Mouse (Mus musculus) olfactory bulb, adult 2 months (tissue): ENCODE data around the gene Mycl. TPM values are rescaled to one million over a fixed set of nuclear protein-coding genes. Genes with fewer than 3 reads are reported as not detected.

Source experiments
- H3K27ac ChIP-seq: fragments of 200-500 bp; 2 replicates; pipeline ENCODE4 v1.5.1; 2012; ENCODE audit warnings: low read depth, low read length; ENCODE audit not compliant: insufficient read depth
- H3K4me1 ChIP-seq: fragments of 200-500 bp; 2 replicates; pipeline ENCODE4 v1.6.1; 2012; ENCODE audit warnings: low read length; ENCODE audit not compliant: control insufficient read depth, insufficient read depth
- H3K4me3 ChIP-seq: fragments of 200-500 bp; 2 replicates; pipeline ENCODE4 v1.5.1; 2012; ENCODE audit warnings: mild to moderate bottlenecking, low read depth, low read length, moderate library complexity; ENCODE audit not compliant: insufficient read depth
- CTCF ChIP-seq: fragments of 200-500 bp; IDR thresholded peaks from 2 replicates; pipeline ENCODE4 v1.5.1; 2012; ENCODE audit warnings: low read depth, mild to moderate bottlenecking, low read length, moderate library complexity; ENCODE audit not compliant: insufficient read depth
- POLR2A ChIP-seq: fragments of 200-500 bp; IDR thresholded peaks from 2 replicates; pipeline ENCODE4 v1.6.1; 2012; ENCODE audit warnings: mild to moderate bottlenecking, low read depth, low read length, moderate library complexity; ENCODE audit not compliant: insufficient read depth
- WGBS: fragments of 180-500 bp; shearing (Covaris S2); methylation state at CpG from one replicate; pipeline ENCODE4 v1.1.7; 2018; 5-methylcytosine and 5-hydroxymethylcytosine counted together
- polyA plus RNA-seq: library from polyadenylated mRNA; stranded (reverse); fragments of >200 nt; gene quantifications from 2 replicates; pipeline ENCODE4 v1.2.4, GENCODE M21; 2012; ENCODE audit warnings: low replicate concordance; ENCODE audit not compliant: missing spikeins, insufficient read depth, insufficient read length

The Mycl gene
- polyA plus RNA-seq, 1 experiment: not detected

DNA sequence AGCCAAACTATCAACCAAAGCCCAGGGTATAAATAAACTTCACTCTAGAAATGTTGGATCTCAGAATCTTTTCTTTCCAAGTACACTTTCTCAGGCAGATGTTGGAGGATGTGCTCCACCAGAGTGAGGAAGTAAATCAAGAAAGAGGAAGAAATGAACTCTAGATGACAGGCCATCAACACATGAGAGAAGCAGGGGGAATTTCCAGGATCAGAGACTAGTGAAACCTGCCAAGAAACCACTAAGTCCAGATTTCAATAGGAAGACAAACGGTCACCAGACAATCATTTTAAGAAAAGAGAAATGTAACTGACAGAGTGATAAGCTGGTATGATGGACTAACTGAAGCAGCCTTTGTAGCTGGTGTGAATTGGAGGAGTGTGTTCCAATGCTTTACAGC is 4.3 kb upstream of the Mycl start:
- 68% methylated on average over 1 of the region's 1 CpGs for WGBS
- no peak overlapping the region for H3K4me3 ChIP-seq
- no peaks in the 10 kb centered on the region for H3K4me1 ChIP-seq
- H3K27ac ChIP-seq: no peak overlapping the region
- TF ChIP-seq POLR2A (no peak), CTCF (no peak)

DNA sequence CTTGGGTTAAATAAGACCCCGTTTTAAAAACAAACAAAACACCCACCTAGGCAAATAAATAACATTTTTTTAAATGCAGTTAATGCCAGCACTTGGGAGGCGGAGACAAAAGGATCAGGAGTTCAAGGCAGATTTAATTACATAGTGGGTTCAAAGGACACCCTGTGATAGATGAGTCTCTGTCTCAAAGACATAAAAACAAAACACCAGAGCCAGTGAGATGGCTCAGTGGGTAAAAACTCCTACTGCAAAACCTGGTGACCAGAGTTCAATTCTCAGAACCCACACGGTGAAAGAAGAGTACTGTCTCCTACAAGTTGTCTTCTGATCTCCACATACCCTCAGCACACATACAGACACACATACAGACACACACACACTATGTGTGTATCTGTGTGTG is 3.2 kb upstream of the Mycl start:
- no peak overlapping the region for H3K27ac ChIP-seq
- WGBS: 66% methylated on average over 3 of the region's 3 CpGs
- no peak overlapping the region for H3K4me3 ChIP-seq
- peaks cover 6% of the 10 kb centered on the region for H3K4me1 ChIP-seq
- no peak for TF ChIP-seq CTCF
- no peak for TF ChIP-seq POLR2A

DNA sequence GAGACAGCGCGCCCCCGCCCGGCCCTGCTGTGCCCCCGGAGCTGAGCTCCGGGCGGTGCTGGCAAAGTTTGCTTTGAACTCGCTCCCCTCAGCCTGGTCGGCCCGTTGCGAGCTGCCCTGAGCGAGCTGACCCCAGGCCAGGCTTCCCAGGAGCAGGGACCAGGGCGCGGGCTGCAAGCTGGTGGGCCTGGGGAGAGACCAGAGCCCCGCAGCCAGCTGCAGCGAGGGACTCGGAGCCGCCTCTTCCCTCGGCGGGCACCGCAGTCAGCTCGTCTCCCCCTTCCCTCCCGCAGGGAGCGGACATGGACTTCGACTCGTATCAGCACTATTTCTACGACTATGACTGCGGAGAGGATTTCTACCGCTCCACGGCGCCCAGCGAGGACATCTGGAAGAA is 767 bp downstream of the Mycl start:
- WGBS: 1% methylated on average over 32 of the region's 32 CpGs
- H3K27ac ChIP-seq: peak overlapping the region; percentile 10; the same call in 1 of the 2 replicates
- H3K4me3 ChIP-seq: peak overlapping the region; percentile 73
- no peak for TF ChIP-seq POLR2A
- no peak for TF ChIP-seq CTCF
- peaks cover 27% of the 10 kb centered on the region for H3K4me1 ChIP-seq

- Histone ChIP-seq H3K4me1 (peaks cover 27% of the 10 kb centered on the region), H3K27ac (0 out of 2 replicates have a peak overlapping the region, but pooled peaks have one; percentile 10), H3K4me3 (peak overlapping the region; percentile 73)
- no peak for TF ChIP-seq POLR2A
- 2% methylated on average over 47 of the region's 47 CpGs for WGBS
Observed at GRCm38 (mm10) chr4:122996618-122997381, 1.3 kb downstream of the Mycl start.

- WGBS: 29% methylated on average over 12 of the region's 12 CpGs
- Histone ChIP-seq H3K4me3 (peak overlapping the region; percentile 27), H3K4me1 (peaks cover 27% of the 10 kb centered on the region)
Observed at GRCm38 (mm10) chr4:122998537-122999262, 3.2 kb downstream of the Mycl start.

GRCm38 (mm10) chr4:122999263-122999691 is 3.8 kb downstream of the Mycl start:
- H3K27ac ChIP-seq: no peak overlapping the region

More at GRCm38 (mm10) chr4:122998537-122999262, 3.2 kb downstream of the Mycl start:
- no peak overlapping the region for H3K27ac ChIP-seq
- TF ChIP-seq POLR2A (no peak), CTCF (no peak)

DNA sequence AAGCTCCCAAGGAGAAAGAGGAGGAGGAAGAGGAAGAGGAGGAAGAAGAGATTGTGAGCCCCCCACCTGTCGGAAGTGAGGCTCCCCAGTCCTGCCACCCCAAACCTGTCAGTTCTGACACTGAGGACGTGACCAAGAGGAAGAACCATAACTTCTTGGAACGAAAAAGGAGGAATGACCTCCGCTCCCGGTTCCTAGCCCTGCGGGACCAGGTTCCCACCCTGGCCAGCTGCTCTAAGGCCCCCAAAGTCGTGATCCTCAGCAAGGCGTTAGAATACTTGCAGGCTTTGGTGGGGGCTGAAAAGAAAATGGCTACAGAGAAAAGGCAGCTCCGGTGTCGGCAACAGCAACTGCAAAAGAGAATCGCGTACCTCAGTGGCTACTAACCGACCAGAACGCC is 4.7 kb downstream of the Mycl start:
- no peak overlapping the region for H3K4me3 ChIP-seq

More at GRCm38 (mm10) chr4:122999263-122999691, 3.8 kb downstream of the Mycl start:
- Histone ChIP-seq H3K4me3 (peak overlapping the region; percentile 27; the same call in 1 of the 2 replicates), H3K4me1 (peaks cover 27% of the 10 kb centered on the region)
- 36% methylated on average over 4 of the region's 4 CpGs for WGBS
- TF ChIP-seq POLR2A: no peak
- TF ChIP-seq CTCF: no peak

GRCm38 (mm10) chr4:123000617-123001342 is 5.3 kb downstream of the Mycl start:
- no peak for TF ChIP-seq POLR2A
- no peak for TF ChIP-seq CTCF
- no peak overlapping the region for H3K4me3 ChIP-seq
- WGBS: 67% methylated on average over 17 of the region's 17 CpGs
- H3K4me1 ChIP-seq: peaks cover 30% of the 10 kb centered on the region
- H3K27ac ChIP-seq: no peak overlapping the region

More for the DNA sequence above, 4.7 kb downstream of the Mycl start:
- H3K27ac ChIP-seq: no peak overlapping the region
- WGBS: 69% methylated on average over 14 of the region's 14 CpGs
- TF ChIP-seq CTCF (no peak), POLR2A (no peak)
- H3K4me1 ChIP-seq: peaks cover 30% of the 10 kb centered on the region
